Mouse (Mus musculus) gastrocnemius, postnatal 36 days (tissue): ENCODE data around the gene Homer2. TPM values are rescaled to one million over a fixed set of nuclear protein-coding genes. Genes with fewer than 3 reads are reported as not detected.

Source experiments
- DNase-seq, 2 experiments: peaks; one replicate each; pipeline ENCODE4 v3.0.0; 2022
- intact Hi-C: fragments of 180-260 bp; cut with DNase I; formaldehyde crosslinking; loops from one replicate; pipeline ENCODE4 v1.15.1; 2025
- total RNA-seq, 2 experiments: library from RNA; stranded (reverse); gene quantifications; 2 replicates each; pipeline ENCODE4 v1.2.3; 2021

Gene Homer2
- total RNA-seq, 2 experiments from 2014 or later = 42.9 to 66.0 TPM

DNA sequence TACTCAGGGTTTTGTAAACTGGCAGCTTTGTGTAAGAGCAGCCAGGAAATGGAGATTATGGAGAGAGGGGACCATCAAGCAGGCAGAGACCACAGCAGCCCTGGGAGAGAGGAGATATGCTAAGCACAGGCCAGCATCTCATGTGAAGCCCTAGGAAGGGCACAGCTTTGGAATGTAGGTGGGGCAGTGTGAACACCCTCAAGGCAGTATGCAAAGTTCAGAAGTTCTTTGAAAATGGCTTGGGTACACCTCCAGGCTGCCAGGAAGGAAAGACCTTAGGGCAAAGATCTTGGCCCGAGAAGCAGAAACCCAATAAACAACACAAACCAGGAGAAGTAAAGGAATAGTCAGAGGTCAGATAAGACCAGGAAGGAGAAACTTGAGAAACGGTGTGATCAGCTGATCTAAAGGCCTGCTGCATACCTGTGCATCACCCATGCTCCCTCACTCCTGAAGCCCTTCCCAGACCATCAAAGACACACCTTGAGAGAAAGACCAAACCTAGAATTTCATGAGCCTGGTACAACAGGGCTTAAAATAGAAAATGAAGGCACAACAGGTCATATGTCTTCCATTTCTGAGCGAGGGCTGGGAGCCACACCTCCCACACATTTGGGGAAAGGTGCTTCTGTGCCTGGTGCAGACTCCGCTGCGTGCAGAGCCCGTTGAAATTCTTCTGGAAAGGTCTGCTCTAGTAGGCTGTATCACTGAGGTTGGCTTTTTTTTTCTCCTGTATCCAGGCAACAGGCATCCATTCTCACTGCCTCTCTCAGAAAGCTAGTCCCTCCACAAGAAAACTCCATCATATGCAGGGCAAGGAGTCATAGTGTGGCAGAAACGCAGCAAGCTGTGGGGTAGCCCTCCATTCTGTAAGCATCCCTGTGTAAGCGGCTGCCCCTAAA lies 107.7 kb downstream of the Homer2 start:
- DNase-seq = peak in 1 of 2 experiments; percentile 8
- intact Hi-C loops = no loop called here

DNA sequence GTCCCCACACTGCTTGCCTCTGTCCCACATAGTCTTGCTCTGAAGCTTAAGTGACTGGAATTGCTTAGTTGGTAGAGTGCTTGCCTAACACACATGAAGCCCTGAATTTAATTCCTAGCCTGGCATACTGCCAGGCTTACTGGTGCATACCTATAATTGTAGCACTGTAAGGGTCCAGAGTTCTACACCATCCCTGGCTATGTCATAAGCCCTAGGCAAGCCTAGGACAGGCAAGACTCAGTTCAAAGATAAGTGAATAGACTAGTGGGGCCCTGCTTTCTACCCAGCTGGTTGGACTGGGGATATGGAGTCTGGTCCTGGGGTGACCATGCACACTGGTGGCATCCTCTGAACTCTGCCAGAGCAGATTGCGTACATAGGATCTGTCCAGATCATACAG lies 109.7 kb downstream of the Homer2 start:
- intact Hi-C loops = no loop called here

DNA sequence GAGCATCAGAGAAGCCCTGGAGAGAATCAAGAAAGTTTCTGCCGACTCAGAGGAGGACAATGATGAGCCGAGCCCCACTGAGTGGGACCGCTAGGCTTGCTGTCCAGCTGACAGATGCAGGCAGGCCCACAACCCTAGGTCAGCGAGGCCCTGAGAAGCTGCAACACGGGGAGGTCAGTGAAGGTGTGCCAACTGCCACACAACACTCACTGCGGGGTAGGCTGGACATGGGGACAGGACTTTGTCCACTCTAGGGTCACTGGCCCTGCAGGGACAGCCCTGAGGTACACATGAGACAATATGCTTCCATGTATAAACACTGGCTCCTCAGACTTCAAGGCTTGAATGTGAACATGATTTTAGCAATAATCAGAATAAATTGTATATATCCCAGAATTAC lies 111.2 kb downstream of the Homer2 start:
- intact Hi-C loops = no loop called here

More for the DNA sequence above, 109.7 kb downstream of the Homer2 start:
- no peak for DNase-seq

DNA sequence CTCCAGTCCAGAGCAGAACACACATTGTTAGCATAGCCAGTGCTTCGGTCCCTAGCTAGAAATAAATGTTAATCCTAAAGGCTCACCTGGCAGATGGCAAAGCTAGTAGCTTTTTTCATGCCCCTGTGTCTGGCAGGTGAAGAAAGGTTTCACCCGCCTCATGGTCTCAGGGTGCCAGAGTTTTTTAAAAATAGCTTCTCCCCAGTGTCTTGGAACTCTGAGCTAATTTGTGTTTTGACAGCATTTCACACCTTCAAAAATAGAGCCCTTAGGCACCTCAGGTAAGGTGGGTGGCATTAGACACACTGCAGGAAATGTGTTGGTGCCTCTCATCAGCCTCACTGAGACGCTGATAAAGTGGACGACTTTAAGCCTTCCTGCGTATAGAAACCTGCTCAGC lies 112.3 kb downstream of the Homer2 start:
- DNase-seq = peak in 1 of 2 experiments; percentile 10
- intact Hi-C loops = no loop called here

More for the DNA sequence above, 111.2 kb downstream of the Homer2 start:
- DNase-seq = peak in 1 of 2 experiments; percentile 6

DNA sequence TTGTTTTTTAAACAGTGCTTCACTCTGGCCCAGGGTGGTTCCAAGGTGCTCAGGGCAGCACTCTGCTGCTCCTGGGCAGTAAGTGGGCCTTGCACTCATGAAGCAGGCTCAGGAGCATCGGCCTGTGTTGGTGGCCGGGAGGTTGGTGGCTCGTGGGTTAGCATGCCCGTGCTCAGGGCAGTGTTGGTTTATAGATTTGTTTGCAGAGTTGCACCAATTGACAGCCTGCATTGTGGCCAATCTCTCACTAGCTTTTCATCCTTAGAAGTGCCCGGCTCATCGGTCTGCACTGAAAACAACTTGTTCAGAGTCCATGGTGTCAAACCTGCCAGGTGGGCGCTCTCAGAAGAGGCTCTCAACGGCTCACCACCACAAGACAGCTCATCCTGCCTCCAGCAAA lies 113.9 kb downstream of the Homer2 start:
- peak in 1 of 2 experiments; percentile 8 for DNase-seq
- intact Hi-C loops = no loop called here

DNA sequence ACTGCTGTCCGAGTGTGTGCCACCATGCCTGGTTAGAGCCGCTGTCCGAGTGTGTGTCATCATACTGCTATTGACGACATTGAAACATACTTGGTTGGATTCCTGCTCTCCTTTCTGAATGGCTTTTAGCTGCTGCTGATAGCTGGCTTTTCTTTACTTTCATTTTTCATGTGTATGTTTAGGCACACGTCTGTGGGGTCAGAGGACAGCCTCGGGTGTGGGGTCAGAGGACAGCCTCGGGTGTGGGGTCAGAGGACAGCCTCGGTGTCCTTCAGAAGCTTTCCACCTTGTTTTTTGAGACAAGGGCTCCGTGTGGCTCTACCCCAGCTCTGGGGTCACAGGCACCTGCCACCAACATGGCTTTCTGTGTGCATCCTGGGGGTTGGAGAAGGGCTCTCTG lies 114.6 kb downstream of the Homer2 start:
- intact Hi-C loops = no loop called here
- DNase-seq = no peak

DNA sequence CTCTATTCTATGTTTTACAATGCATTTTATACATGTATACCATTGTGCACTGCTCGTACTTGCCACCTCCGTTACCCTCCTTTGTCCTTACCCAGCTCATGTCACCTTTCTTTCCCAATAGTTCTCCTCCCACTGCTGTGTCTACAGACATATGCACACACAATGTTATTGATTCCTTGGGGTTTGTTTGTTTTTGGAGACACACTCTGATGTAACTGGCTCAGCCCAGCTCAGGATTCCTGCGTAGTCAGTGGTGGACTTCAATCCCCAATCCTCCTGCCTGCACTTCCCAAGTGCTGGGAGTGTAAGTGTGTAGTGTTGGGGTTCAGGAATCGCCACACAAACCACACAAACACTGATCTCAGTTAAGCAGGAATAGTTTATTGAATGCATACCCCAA lies 120.1 kb downstream of the Homer2 start:
- intact Hi-C loops = no loop called here
- DNase-seq = no peak

DNA sequence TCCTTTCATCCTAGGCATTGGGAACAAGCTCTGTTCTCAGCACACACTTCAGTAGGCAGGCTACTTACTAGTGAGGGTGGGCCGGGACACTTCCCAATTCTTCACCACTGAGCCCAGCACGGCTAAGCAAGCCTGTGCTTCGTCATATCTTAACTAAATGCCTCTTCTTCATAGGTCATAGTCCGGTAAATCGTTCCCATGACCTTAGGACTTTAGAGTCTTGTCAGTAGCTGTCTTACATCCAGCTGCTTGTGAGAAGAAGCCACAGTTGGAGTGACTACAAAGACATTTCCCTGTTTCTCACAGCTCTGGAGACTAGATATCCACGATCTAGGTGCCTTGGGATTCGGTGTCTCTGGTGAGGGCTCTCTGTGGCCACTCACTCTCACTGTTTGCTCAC lies 122.0 kb downstream of the Homer2 start:
- intact Hi-C loops = no loop called here
- no peak for DNase-seq

DNA sequence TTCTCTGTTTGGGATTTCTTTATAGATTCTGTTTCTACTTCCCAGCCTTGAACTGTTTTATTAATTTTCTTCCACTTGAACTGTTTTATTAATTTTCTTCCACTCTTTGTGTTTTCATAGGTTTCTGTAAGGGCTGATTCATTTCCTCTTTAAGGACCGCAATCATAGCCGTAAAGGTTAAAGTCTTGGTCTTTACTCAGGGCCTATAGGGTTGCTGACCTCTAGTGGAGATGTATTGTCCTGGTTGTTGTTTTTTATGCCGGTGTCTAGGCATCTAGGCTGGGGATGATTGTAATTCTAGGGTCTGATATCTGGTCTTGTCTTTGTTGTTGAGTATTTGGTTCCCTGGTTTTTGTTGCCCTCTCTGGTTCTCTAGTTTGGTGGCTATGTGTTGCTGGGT lies 123.8 kb downstream of the Homer2 start:
- DNase-seq = no peak
- intact Hi-C loops = no loop called here

DNA sequence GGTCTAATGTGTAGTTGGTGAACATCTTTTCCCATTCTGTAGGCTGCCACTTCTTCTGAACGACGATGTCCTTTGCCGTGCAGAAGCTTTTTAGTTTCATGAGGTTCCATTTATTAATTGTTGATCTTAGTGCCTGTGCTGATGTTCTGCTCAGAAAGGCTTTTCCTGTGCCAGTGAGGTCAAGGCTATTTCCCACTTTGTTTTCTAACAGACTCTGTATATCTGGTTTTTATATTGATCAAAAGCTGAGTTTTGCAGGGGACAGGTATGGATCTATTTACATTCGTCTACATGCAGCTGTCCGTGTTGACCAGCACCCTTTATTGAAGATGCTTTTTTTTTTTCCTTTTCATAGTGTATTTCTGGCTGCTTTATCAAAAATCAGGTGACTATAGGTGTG lies 128.0 kb downstream of the Homer2 start:
- DNase-seq = no peak
- intact Hi-C loops = no loop called here

DNA sequence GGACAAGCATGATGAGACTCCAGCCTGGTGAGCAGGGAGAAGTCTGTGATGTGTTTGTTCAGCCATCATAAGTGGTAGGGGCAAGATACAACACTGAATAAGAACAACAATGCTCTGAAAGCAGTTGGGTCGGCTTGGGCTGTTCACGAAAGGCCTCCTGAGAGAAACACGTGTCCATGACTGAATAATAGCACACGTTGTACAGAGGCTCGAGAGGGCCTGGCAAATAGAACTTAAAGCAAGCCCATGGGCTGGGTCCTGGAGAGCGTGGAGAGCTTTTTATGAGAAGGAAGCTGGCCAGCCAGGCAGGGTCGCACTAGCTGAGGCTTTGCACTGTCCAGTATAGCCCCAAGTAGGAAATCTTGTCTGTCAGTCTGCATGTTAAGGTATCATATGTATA lies 128.9 kb downstream of the Homer2 start:
- DNase-seq = no peak
- intact Hi-C loops = no loop called here

DNA sequence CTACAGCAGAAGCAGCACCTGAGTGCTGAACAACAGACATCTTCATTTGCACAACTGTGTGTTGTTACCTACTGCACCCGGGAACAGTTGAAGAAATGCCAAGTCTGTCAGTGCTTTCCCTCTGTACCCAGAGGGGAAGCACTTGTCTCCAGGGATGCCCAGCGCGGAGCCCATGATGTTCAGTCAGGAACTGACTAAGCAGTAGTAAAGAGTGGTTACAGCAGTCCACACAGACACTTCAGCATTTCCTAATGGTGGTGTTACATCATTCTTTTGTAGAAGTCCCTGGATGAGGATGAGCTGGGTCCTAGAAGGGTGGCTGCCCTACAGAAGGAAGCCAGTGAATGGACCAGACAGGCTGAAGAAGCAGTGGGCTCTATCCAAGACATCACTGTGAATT lies 129.5 kb downstream of the Homer2 start:
- no peak for DNase-seq
- intact Hi-C loops = no loop called here

DNA sequence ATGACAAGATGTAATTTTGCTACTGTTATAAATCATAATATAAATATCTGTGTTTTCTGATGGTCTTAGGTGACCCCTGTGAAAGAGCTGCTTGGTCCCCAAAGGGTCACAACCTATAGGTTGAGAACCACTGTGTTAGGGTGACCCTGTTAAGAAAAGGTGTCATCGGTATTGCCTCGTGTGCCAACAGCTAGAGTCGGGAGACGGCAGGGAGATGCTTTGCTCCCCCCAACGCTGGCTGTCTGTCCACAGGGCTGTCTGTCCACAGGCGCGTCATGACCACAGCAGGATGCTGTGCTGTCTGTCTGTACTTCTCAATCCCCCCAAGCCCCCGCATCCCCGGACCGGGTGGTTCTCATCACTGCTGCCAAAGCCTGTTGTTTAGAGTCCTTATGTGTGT lies 131.7 kb downstream of the Homer2 start:
- intact Hi-C loops = no loop called here

DNA sequence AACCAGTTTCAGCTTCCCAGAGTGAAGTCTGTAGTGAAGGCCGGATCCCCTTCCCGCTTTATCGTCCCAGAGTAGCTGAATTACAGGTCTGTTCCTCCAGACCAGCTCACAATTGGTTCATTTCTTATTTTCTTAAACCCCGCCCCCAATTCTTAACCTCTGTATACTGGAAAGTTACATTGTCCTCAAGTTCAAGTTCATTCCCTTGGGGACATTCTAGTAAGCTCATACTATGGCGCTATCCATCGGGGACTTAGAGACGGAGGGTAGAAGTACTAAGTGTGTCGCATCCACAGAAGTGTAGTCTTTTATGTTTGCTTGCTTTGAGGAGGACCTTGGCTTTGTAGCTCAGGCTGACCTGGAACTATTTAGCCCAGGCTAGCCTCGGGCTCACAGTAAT lies 133.5 kb downstream of the Homer2 start:
- intact Hi-C loops = no loop called here
- DNase-seq = no peak

More for the DNA sequence above, 131.7 kb downstream of the Homer2 start:
- DNase-seq = no peak

DNA sequence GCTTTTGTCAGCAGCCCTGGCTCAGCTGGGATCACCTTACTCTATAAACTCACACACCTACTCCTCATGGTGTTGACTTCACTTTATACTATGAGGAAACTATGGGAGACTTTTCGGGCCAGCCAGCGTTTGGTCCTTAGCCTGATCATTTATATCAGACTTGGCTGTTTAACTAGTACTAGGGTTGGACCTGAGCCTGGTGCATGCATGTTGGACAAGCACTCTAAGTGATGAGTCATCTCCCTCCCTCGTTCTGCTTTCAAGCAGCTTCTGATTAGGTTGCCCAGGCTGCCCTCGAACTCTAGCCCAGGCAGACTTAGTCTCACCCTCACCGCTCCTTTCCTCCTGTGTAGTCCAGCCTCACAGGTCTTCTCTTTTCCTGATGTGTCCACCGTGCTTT lies 133.9 kb downstream of the Homer2 start:
- intact Hi-C loops = no loop called here
- DNase-seq = no peak

DNA sequence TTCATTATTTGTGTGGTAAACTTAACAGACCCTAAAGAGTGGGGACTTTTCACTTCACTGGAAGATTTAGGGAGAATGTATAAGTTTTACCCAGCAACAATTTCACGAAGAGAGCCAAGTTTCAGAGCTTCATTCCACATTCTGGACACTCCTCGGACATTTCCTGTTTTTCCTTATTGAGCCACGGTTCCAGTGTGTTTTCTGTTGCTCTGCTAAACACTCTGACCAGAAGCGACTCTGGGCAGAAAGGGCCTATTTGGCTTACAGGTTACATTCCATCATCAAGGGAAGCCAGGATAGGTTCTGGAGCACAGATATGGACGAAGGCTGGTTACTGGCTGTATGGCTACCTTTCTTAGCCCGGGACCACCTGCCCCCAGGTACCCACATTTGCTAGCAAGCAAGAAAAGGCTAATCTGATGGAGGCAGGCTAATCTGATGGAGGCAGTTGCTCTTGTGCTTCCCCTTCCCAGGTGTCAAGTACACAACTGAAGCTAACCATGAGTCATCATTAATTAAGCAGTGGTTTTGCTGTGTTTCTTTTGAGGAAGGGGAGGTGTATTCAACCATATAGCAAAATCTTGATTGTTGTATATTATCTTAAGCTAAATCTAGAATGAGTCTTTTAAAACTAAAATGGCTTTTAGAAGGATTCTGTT lies 134.6 kb downstream of the Homer2 start:
- DNase-seq = no peak
- intact Hi-C loops = no loop called here

DNA sequence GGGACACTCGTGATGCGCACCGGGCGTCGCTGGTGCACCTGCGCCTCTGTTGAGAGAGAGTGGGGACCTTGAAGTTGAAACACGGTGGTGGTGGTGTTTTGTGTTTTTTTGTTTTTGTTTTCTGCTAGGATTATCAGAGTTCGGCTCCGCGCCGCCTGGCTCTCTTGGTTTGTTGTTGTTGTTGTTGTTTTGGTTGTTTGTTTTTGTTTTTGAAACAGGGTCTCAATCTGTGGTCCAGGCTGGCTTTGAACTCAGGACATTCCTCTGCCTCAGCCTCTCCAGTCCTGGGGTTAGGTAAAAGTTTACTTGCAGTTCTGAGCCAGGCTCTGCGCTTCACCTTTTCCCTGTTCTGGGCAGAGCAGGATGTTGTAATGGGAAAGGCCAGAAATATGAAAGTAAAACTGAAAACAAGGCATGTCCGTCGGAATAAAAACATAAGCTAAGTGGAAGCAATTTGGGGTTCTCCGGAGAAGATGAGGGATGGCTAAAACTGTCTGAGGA lies 135.3 kb downstream of the Homer2 start:
- DNase-seq = no peak
- intact Hi-C loops = no loop called here

DNA sequence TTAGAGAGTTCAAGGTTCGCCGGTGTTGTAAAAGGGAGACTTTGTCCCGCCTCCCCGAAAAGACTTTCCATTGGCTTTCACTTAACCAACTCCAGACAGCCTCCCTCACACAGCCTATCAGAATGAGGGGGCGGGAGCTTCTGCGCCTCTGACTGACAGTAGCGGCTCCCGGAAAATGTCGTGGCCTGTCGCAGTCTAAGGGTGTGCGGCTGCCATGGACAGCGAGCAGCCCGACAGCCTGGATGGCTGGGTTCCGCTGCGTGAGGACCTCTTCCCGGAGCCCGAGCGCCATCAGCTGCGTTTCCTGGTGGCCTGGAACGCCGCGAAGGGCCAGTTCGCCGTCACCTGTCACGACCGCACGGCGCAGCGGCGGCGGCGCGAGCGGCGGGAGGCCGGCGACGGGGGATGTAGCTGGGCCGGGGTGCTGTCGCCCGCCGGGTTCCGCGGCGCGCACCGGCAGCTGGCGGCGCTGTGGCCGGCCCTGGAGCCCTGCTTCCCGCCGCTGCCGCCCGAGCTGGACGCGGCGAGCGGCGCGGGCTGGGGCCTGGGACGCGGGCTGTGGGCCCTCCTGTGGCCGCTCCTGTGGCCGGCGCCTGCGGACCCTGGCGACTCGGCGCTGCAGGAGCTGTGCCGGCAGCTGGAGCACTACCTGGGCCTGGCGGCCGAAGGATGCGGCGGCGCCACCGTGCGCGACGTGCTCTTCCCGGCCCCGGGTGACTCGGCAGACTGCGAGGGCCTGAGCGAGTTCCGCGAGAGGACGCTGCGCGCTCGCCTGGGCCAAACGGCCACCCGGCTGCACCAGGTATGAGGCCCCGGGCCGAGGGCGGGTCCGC lies 136.0 kb downstream of the Homer2 start, which contains the start of gene Whamm:
Whamm (plus strand) TSS at position 159 of the 833 bp plus-strand sequence.
- DNase-seq = peak; percentile 84 to 86
- intact Hi-C loops = no loop called here

DNA sequence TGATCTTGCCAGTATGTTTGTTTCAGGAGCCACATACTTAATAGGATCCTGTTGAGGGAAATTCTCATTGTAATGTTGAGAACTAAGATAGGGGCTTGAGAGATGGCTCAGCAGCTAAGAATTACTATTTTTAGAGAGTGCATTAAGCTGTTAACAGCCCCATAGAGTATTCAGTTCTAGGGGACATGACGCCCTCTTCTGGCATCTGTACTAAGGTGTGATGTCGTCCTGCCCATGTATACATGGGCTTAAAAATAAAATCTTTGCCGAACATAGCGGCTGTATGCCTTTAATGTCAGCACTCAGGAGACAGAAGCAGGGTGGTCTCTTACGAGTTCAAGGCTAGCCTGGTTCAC lies 136.6 kb downstream of the Homer2 start:
- intact Hi-C loops = no loop called here
- no peak for DNase-seq

DNA sequence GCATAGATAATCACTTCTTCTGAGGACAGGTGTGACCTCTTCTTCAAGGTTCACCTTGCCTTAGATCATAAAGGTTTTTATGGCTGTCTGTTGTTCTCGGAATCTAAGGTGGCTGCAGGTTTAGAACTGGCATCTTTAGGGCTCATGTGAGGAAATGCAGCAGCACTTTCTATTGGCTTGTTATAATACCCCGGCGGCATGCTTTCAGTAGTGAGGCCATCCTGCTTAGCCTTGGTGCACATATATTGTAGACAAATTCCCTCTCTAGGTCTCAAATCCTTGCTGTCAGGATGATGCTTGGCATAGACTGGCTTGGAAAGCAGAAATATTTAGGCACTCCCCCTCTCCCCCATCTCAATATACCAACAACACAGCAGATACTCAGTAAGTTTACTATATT lies 137.1 kb downstream of the Homer2 start:
- intact Hi-C loops = no loop called here

DNA sequence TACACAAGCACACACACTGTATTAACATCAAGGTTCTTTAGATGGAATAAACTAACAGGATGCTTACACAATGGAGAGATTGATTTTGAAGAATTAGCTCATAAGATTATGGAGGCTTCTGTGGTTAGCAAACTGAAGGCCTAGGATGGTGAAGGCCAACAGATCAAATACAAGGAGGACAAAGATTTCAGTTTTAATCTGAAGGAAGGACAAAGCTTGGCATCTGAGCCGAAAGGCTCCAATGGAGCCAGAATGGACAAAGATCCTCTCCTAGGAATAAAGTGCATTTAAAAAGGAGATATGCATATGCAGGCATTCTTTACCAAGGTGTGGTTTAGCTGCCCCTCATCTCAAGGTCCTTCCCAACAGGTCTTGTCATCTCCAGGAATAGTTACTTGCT lies 137.5 kb downstream of the Homer2 start:
- intact Hi-C loops = loop anchor here (10.0 kb wide), 1 partner anchor 115 kb away; the partner anchor contains the start of gene Cpeb1
- DNase-seq = no peak

More for the DNA sequence above, 137.1 kb downstream of the Homer2 start:
- DNase-seq = no peak
